Mouse (Mus musculus) E14TG2a.4 (cell line): ENCODE data around the gene Mettl2.
A peak's percentile ranks its signal among the peaks of the same experiment; 100 is the strongest.
"Not testable (repeated sequence)": the region's sequence is repeated elsewhere in the genome, so short reads cannot be mapped to it uniquely, and the experiment has no call there.

Experiments used
- H3K27me3 ChIP-seq: 2 replicates; pipeline ENCODE4 v1.6.1; 2014; ENCODE audit warnings: low read length, control low read depth; ENCODE audit not compliant: insufficient read depth
- H3K36me3 ChIP-seq: 2 replicates; pipeline ENCODE4 v1.6.1; 2014; ENCODE audit warnings: low read length, control low read depth; ENCODE audit not compliant: insufficient read depth
- H3K4me1 ChIP-seq: replicated peaks from 2 replicates; pipeline ENCODE4 v1.6.1; 2014; ENCODE audit warnings: low read depth, low read length, control low read depth
- H3K4me3 ChIP-seq: replicated peaks from 2 replicates; pipeline ENCODE4 v1.5.1; 2014; ENCODE audit warnings: mild to moderate bottlenecking, low read length
- H3K9me3 ChIP-seq: 2 replicates; pipeline ENCODE4 v1.6.1; 2014; ENCODE audit warnings: low read length, control low read depth
- CTCF ChIP-seq: conservative IDR thresholded peaks from 2 replicates; pipeline ENCODE4 v1.5.1; 2014; ENCODE audit warnings: low read length
- NANOG ChIP-seq: IDR thresholded peaks from 2 replicates; pipeline ENCODE4 v1.6.1; 2014; ENCODE audit warnings: borderline replicate concordance, low read length, mixed read lengths
- POU5F1 ChIP-seq: IDR thresholded peaks from 2 replicates; pipeline ENCODE4 v1.6.1; 2014; ENCODE audit warnings: low read length, borderline replicate concordance

Gene Mettl2

DNA sequence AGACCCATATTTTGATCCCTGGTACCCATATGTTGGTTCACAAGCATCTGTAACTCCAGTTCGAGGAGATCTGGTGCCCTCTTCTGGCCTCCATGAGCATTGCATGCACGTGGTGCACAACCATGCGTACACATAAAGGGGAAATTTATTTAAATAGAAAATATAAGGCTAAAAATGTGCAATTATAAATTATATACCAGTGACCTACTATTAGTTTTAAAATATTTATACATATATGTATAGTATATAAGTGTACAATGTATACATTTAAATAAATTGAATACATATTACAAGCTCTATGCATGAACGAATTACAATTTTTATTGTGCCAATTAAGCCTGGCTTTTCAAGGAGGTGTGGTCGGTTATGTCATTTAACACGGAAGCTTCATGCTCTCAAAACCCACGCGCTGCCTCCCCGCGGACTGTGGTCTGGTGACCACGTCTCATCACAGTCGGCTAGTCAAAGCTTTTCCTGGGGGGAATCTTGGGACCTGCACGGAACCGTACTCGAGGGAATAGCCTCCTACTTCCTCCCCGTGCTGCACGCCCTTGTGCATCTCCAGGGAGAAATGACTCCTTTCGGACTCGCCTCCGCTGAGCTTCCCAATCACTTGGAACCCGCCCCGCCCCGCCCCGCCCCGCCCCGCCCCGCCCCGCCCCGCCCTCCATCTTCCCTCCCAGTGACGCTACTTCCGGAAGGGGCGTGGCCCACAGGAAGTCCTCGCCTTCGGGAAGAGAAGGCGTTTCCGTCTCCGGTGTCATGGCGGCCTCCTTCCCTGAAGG is at the start of gene Mettl2:
Mettl2 (plus strand) TSS at position 691 of the 785 bp plus-strand sequence.
- no peaks in the 10 kb centered on the region for H3K9me3 ChIP-seq
- peaks cover 26% of the 10 kb centered on the region for H3K4me1 ChIP-seq
- peak within 1 kb of the TSS; percentile 100 for H3K4me3 ChIP-seq
- TF ChIP-seq POU5F1 (no peak), CTCF (peak; percentile 87)
- H3K36me3 ChIP-seq: peaks cover 33% of the 10 kb centered on the region
- no peaks in the 10 kb centered on the region for H3K27me3 ChIP-seq

DNA sequence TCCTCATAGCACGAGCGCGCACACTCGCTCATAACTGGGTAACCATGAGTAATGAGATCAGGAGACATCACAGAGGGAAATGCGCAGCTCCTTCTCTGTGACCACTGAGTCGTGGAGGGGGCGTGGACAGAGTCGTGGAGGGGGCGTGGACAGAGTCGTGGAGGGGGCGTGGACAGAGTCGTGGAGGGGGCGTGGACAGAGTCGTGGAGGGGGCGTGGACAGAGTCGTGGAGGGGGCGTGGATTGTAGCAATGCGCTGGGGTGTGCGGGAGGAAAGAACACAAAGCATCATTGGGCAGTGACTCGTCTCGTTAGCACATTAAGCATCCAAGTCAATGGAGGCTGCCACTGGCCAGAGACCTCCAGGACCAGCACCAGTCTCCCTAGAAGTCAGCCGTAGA is 13.8 kb upstream of the Mettl2 start:
- H3K27me3 ChIP-seq: peaks cover 15% of the 10 kb centered on the region
- peaks cover 14% of the 10 kb centered on the region for H3K4me1 ChIP-seq
- peak overlapping the region; percentile 39 for H3K4me3 ChIP-seq
- not testable (repeated sequence) for H3K9me3 ChIP-seq, H3K36me3 ChIP-seq

DNA sequence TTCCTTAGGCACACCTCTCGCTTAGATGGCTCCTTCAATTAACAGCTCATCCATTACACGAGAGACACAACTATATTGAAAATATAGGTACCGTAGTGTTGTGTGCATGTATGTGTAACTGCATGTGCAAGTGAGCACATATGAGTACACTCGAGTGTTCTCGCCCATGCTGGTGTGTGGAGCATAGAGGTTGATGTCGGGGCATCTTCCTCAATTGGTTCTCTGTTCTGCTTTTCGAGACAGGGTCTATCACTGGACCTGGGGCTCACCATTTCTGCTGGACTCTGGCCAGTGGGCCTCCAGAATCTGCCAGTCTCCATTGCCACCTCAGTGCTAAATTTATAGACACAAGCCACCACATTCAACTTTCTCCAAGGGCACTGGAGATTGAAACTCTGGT is 8.4 kb upstream of the Mettl2 start:
- H3K36me3 ChIP-seq: no peaks in the 10 kb centered on the region
- no peak overlapping the region for H3K4me3 ChIP-seq
- TF ChIP-seq POU5F1: no peak
- TF ChIP-seq NANOG: no peak
- no peak for TF ChIP-seq CTCF
- H3K9me3 ChIP-seq: no peaks in the 10 kb centered on the region
- peaks cover 17% of the 10 kb centered on the region for H3K27me3 ChIP-seq
- H3K4me1 ChIP-seq: peaks cover 11% of the 10 kb centered on the region

DNA sequence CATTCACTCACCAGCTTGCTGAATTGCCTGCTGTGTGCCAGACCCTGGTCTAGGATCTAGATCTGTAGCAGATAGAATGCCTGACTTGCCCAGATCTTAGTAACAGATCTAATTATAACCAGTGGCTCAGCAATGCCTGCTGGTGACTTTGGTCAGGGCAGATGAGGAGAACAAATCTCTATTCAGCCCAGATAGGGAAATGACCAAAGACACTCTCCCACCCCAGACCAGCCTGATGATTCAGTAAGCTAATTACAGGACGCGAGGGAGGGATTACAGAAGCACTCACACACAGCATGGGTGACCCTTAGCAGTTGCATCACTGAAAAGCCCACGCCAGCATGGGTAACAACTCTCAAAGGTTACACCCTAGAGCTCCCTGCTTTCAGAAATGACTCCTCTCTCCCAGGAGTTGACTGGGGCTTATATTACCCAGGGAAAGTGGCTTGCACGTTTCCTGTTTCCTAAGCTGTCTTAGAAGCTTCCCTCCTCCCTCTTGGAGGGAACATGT is 5.6 kb upstream of the Mettl2 start:
- no peaks in the 10 kb centered on the region for H3K36me3 ChIP-seq
- TF ChIP-seq CTCF (no peak), POU5F1 (no peak), NANOG (no peak)
- peaks cover 12% of the 10 kb centered on the region for H3K27me3 ChIP-seq
- H3K9me3 ChIP-seq: no peaks in the 10 kb centered on the region
- H3K4me1 ChIP-seq: peaks cover 9% of the 10 kb centered on the region; the same call in 1 of the 2 replicates
- no peak overlapping the region for H3K4me3 ChIP-seq

DNA sequence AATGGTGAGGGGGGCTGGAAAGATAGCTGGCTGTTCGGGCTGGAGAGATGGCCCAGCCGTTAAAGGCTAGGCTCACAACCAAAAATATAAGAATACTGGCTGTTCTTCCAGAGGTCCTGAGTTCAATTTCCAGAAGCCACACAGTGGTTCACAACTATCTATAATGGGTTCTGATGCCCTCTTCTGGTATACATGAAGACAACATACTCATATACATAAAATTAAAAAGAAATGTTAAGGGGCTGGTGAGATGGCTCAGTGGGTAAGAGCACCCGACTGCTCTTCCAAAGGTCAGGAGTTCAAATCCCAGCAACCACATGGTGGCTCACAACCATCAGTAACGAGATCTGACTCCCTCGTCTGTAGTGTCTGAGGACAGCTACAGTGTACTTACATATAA is 4.4 kb upstream of the Mettl2 start:
- peaks cover 10% of the 10 kb centered on the region for H3K27me3 ChIP-seq
- not testable (repeated sequence) for H3K9me3 ChIP-seq, H3K4me3 ChIP-seq, H3K36me3 ChIP-seq, H3K4me1 ChIP-seq

DNA sequence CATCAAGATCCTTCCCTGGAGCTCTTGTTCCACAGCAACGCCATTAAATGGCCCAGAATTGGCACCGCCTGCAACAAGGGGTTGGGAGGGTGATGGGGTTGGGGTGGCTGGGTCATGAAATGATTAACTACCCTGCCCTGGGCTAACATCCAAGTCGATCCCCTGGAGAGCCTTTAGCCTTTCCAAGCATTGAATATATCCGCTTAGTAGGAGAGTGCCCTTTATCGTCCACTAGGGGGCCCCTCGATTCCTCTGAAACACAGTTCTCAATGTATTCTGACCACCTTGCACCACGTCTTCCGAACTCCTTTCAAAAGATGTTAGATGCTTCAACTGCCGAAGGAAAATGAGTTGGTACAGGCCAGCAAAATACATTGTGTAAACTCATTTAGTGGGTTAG is 2.2 kb upstream of the Mettl2 start:
- peaks cover 27% of the 10 kb centered on the region for H3K4me1 ChIP-seq
- no peaks in the 10 kb centered on the region for H3K27me3 ChIP-seq
- no peak overlapping the region for H3K4me3 ChIP-seq
- H3K36me3 ChIP-seq: peaks cover 13% of the 10 kb centered on the region
- TF ChIP-seq CTCF: peak; percentile 94
- no peak for TF ChIP-seq NANOG
- no peaks in the 10 kb centered on the region for H3K9me3 ChIP-seq

DNA sequence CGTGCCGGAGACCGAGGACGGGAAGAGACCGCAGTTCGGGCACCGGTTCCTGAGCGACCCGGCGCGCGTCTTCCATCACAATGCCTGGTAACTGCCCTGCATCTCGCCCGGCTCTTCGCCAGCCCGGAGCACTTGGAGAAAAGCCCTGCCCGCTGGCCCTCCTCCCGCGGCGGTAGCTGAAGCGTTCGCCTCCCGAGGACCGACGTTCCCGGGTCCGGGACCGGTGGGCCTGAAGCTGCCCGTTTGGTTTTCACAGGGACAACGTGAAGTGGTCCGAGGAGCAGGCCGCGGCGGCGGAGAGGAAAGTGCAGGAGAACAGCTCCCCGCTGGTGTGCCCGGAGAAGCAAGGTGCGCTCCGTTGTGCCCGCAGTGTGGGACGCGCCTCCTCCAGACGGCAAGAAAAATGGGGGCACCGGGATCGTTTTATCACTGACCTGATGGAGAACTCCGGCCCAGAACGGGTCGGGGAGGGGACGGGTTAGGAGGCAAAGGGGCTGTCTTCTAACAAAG is 350 bp downstream of the Mettl2 start:
- no peaks in the 10 kb centered on the region for H3K9me3 ChIP-seq
- H3K36me3 ChIP-seq: peaks cover 39% of the 10 kb centered on the region
- H3K27me3 ChIP-seq: no peaks in the 10 kb centered on the region
- H3K4me3 ChIP-seq: peak overlapping the region; percentile 100
- TF ChIP-seq CTCF: no peak
- no peak for TF ChIP-seq POU5F1
- TF ChIP-seq NANOG: no peak
- peaks cover 26% of the 10 kb centered on the region for H3K4me1 ChIP-seq

DNA sequence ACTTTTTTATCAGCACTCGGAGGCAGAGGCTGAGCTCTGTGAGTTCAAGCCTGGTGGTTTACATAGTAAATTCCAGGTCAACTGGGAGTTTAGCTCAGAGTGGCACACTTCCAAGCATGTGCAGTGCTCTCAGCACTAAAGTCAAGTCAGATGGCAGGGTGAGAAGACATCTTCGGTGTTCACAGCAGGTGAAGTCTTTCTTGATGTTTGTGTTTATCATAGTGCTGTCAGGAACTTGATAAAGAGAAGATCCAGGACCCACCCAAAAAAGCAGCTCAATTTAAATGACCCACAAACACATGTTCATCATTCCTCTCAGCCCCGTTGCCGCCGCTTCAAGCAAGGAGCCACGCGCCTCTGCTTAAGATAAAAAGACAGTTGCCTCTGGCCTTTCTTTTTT is 9.5 kb downstream of the Mettl2 start:
- TF ChIP-seq POU5F1: no peak
- TF ChIP-seq CTCF: no peak
- TF ChIP-seq NANOG: no peak
- H3K9me3 ChIP-seq: no peaks in the 10 kb centered on the region
- peaks cover 100% of the 10 kb centered on the region for H3K36me3 ChIP-seq
- H3K27me3 ChIP-seq: no peaks in the 10 kb centered on the region
- no peak overlapping the region for H3K4me3 ChIP-seq
- peaks cover 25% of the 10 kb centered on the region for H3K4me1 ChIP-seq

DNA sequence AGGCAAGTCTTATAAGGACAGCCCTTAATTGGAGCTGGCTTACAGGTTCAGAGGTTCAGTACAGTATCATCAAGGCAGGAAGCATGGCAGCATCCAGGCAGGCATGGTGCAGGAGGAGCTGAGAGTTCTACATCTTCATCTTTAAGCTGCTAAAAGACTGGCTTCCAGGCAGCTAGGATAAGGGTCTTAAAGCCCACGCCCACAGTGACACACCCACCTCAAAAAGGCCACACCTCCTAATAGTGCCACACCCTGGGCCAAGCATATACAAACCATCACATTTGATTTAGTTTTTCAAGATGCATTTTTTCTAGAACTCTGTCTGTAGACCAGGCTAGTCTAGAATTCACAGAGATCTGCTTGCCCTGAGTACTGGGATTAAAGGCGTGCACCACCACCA is 11.0 kb downstream of the Mettl2 start:
- H3K36me3 ChIP-seq: peaks cover 97% of the 10 kb centered on the region
- H3K4me1 ChIP-seq: peaks cover 34% of the 10 kb centered on the region
- not testable (repeated sequence) for H3K9me3 ChIP-seq, H3K4me3 ChIP-seq, H3K27me3 ChIP-seq

DNA sequence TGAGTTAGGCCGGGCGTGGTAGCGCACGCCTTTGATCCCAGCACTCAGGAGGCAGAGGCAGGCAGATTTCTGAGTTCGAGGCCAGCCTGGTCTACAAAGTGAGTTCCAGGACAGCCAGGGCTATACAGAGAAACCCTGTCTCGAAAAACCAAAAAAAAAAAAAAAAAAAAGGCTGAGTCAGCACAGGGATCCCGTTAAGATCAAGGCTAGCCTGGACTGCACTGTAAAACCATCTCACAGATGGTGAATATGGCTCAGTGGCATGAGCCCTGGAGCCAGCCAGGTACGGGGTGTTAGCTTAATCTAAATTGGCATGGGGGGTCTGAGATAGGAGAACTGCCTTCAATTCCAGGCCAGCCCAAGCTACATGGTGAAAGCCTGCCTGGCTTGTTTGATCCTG is 14.3 kb downstream of the Mettl2 start:
- not testable (repeated sequence) for H3K4me3 ChIP-seq, H3K9me3 ChIP-seq, H3K27me3 ChIP-seq
- Histone ChIP-seq H3K36me3 (peaks cover 67% of the 10 kb centered on the region), H3K4me1 (peaks cover 34% of the 10 kb centered on the region)
